Mouse (Mus musculus) kidney, adult 2 months (tissue): Measurements from ENCODE around the gene Efna4.

Experiments
- CTCF ChIP-seq: fragments of 200-500 bp; conservative IDR thresholded peaks from 2 replicates; pipeline ENCODE4 v1.5.1; 2011; ENCODE audit warnings: low read depth, mild to moderate bottlenecking, control low read depth, low read length, moderate library complexity, mixed read lengths; ENCODE audit not compliant: insufficient read depth, insufficient read length
- POLR2A ChIP-seq: fragments of 200-500 bp; IDR thresholded peaks from one replicate; pipeline ENCODE4 v1.6.1; 2011; ENCODE audit warnings: low read depth, low read length, control low read depth

- TF ChIP-seq CTCF (no peak), POLR2A (no peak)
Measured at GRCm38 (mm10) chr3:89373581-89374231, 35.9 kb upstream of the Efna4 start.
